Mouse (Mus musculus): ENCODE data around the gene Cdh24. TPM values are rescaled to one million over a fixed set of nuclear protein-coding genes. Genes with fewer than 3 reads are reported as not detected.

Gene Cdh24
- polyA plus RNA-seq, 1 experiment from 2014 or later = 8.0 TPM

GRCm38 (mm10) chr14:54640121-54640520, 1.0 kb downstream of the Cdh24 start:
- peaks cover 64% of the 10 kb centered on the region for H3K36me3 ChIP-seq (ENCODE audit: poor library complexity, severe bottlenecking)
- no peak for ATAC-seq
- no peak overlapping the region for H3K27ac ChIP-seq
- no peaks in the 10 kb centered on the region for H3K27me3 ChIP-seq
- H3K4me3 ChIP-seq = peak overlapping the region; percentile 72
- peak overlapping the region; percentile 93 for H3K9ac ChIP-seq
- 14% methylated on average over 4 of the region's 4 CpGs for WGBS
- peaks cover 31% of the 10 kb centered on the region for H3K4me1 ChIP-seq
- H3K9me3 ChIP-seq (replicated peaks) = no peaks in the 10 kb centered on the region
- H3K4me2 ChIP-seq = peak overlapping the region; percentile 93

DNA sequence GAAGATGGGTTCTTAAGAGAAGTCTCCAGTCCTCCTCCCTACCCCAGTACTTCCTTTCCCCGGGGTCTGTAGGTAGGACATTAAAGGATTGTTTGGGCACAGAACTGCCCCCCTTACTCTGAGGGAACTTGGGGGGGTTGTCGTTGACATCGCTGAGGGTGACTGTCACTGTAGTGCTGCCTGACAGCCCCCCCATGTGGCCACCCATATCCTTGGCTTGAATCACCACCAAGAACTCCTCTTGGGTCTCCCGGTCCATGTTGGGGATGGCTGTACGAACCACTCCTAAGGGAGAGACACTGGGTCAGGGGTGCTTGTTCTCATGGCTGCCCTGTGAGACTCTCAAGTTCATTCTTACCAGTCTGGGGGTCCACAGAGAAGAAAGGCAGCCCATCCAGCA, 3.0 kb downstream of the Cdh24 start:
- H3K27me3 ChIP-seq = no peaks in the 10 kb centered on the region
- no peak overlapping the region for H3K4me2 ChIP-seq
- H3K4me1 ChIP-seq = peaks cover 31% of the 10 kb centered on the region
- WGBS = 81% methylated on average over 5 of the region's 5 CpGs
- ATAC-seq = no peak
- no peaks in the 10 kb centered on the region for H3K9me3 ChIP-seq (replicated peaks)
- peaks cover 61% of the 10 kb centered on the region for H3K36me3 ChIP-seq (ENCODE audit: poor library complexity, severe bottlenecking)
- H3K27ac ChIP-seq = no peak overlapping the region
- no peak overlapping the region for H3K4me3 ChIP-seq
- H3K9ac ChIP-seq = no peak overlapping the region

DNA sequence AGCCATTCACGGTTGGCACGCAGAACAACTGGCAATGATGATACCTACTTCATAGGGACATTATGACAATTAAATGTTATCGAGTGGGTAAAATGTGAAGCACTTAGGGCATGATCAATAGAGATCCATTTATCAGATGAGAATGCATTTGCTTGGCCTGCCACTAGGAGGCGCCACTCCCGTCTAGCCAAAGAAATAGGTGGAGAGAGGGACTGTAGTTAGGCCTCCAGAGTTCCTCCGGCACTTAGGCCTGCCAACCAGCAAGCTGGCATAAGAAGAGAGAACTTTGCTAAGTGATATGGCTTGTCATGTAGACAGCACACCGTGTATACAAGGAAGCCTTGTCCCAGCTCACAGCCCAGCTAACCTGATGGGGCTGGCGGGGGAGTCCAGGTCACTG, 4.2 kb downstream of the Cdh24 start:
- H3K4me3 ChIP-seq = no peak overlapping the region
- no peak overlapping the region for H3K9ac ChIP-seq
- ATAC-seq = no peak
- H3K36me3 ChIP-seq (ENCODE audit: poor library complexity, severe bottlenecking) = peaks cover 62% of the 10 kb centered on the region
- no peak overlapping the region for H3K27ac ChIP-seq
- peaks cover 27% of the 10 kb centered on the region for H3K4me1 ChIP-seq
- no peaks in the 10 kb centered on the region for H3K27me3 ChIP-seq
- WGBS = 51% methylated on average over 8 of the region's 8 CpGs
- no peak overlapping the region for H3K4me2 ChIP-seq
- no peaks in the 10 kb centered on the region for H3K9me3 ChIP-seq (replicated peaks)

DNA sequence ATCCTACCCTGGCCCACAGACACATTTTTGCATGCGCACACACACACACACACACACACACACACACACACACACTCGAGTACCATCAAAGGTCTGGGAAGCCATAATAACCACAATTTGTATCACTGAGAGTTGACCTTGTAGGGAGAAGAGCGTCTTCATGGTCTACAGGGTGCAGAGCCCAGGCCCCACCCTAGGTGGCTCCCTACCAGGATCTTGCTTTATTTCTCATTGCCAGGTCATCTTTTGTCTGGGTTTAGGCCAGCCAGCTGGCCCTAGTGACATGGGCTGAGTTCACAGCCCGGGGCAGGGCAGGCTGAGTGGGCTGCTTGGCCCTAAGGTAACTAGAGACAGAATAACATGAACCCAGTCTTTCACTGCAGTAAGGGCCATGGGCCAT, 7.0 kb downstream of the Cdh24 start:
- H3K9me3 ChIP-seq (replicated peaks) = no peaks in the 10 kb centered on the region
- H3K27ac ChIP-seq = no peak overlapping the region
- WGBS = 90% methylated on average over 4 of the region's 4 CpGs
- ATAC-seq = no peak
- H3K27me3 ChIP-seq = no peaks in the 10 kb centered on the region
- H3K4me2 ChIP-seq = no peak overlapping the region
- no peak overlapping the region for H3K4me3 ChIP-seq
- H3K36me3 ChIP-seq (ENCODE audit: poor library complexity, severe bottlenecking) = peaks cover 86% of the 10 kb centered on the region
- H3K9ac ChIP-seq = no peak overlapping the region
- H3K4me1 ChIP-seq = peaks cover 10% of the 10 kb centered on the region

DNA sequence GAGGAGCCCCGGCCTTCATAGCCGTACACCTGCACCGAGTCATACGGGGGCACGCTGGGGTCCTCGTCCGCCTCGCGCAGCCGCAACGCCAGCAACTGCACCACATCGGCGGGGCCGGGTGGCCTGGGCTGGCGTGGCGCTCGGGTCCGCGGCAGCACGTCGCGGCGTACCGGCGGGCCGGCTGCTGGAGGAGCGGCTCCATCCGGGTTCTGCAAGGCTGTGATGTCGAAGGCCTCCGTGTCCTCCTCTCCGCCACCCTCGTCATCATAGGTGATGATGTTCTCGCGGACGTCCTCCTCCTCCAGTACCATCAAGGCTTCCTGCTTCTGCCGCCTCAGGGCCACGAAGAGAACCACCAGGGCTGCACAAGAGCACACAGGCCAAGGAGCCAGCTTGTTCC, 8.9 kb downstream of the Cdh24 start:
- ATAC-seq = no peak; the same call in 1 of the 2 replicates
- Histone ChIP-seq H3K9ac (no peak overlapping the region), H3K4me2 (no peak overlapping the region), H3K36me3 (ENCODE audit: poor library complexity, severe bottlenecking) (peaks cover 70% of the 10 kb centered on the region), H3K4me1 (no peaks in the 10 kb centered on the region), H3K27me3 (no peaks in the 10 kb centered on the region), H3K4me3 (no peak overlapping the region), H3K27ac (no peak overlapping the region), H3K9me3 (replicated peaks) (no peaks in the 10 kb centered on the region)
- WGBS = 91% methylated on average over 37 of the region's 37 CpGs

DNA sequence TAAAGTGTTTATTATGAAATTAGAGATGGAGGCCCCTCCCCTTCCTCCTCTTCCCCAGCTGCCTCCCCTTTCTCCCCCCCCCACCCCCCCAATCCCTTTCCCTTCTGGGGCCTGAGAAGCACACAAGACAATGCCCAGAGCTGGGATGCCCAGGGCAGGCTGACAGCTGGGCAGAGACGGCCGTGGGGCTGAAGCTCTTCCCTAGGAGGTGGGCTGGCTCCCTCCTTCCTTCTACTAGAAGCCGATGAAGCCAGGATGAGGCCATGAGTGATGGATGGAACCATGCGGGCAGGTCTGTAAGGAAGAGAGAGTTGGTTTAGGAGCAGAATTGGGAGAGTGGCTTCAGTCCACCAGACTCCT, 9.9 kb downstream of the Cdh24 start:
- 68% methylated on average over 4 of the region's 4 CpGs for WGBS
- Histone ChIP-seq H3K27ac (0 out of 2 replicates have a peak overlapping the region, but pooled peaks have one; percentile 31), H3K4me3 (no peak overlapping the region), H3K27me3 (no peaks in the 10 kb centered on the region), H3K4me1 (no peaks in the 10 kb centered on the region), H3K4me2 (no peak overlapping the region), H3K9ac (no peak overlapping the region; the same call in 1 of the 2 replicates), H3K36me3 (ENCODE audit: poor library complexity, severe bottlenecking) (peaks cover 61% of the 10 kb centered on the region), H3K9me3 (replicated peaks) (no peaks in the 10 kb centered on the region)
- no peak for ATAC-seq

DNA sequence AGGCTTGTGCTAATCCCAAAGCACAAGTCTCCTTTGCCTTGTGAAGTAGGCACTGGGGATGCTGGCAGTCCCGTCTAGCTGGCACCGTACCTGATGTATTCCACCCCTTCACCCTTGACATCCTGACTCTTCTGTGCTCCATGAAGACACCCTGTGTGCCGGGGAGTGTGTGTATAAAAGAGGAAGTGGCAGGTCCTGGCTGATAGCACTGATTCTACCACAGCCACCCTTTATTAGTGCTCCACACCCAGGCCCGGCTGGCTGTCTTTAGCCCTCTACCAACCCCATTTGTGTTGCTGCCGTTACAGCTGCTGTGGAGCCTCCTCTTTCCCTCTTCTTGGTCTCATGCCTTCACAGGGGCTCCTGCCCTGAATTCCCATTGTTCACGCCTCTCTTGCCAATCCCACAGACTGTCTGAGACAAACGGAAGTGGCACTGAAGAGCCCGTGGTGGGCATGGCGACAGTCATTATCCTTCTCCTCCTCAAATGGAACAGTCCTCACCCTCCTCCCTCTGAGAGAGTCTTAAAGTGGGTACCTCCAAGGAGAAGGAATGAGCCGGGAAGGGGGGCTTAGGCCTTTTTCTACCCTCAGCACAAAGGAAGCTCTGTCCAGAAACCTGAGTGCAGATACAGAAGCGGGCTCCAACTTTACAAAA, 10.5 kb downstream of the Cdh24 start:
- Histone ChIP-seq H3K4me2 (no peak overlapping the region), H3K27me3 (no peaks in the 10 kb centered on the region), H3K36me3 (ENCODE audit: poor library complexity, severe bottlenecking) (peaks cover 56% of the 10 kb centered on the region), H3K9me3 (replicated peaks) (no peaks in the 10 kb centered on the region), H3K9ac (no peak overlapping the region; the same call in 1 of the 2 replicates), H3K4me3 (no peak overlapping the region), H3K4me1 (no peaks in the 10 kb centered on the region), H3K27ac (peak overlapping the region; percentile 31; the same call in 1 of the 2 replicates)
- 71% methylated on average over 11 of the region's 11 CpGs for WGBS
- ATAC-seq = 0 out of 2 replicates have a peak, but pooled peaks have one; percentile 25

DNA sequence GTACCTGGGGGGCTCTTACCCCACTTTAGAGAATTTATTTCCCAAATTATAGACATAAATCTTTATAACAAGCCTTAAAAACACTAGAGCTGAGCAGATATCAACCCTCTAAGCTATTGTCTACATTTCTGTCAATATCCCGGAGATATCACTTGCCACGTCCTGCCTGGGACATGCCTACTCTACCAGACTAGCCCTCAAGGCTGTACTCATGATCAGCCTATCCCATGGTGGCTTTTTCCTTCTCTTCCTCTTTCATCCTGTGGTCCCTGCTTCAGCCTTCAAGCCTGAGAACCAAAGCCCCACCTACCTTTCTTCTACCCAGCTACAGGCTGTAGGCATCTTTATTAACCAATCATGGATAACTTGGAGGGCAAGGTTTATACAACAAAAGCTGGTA, 11.4 kb downstream of the Cdh24 start:
- Histone ChIP-seq H3K9ac (no peak overlapping the region), H3K36me3 (ENCODE audit: poor library complexity, severe bottlenecking) (peaks cover 50% of the 10 kb centered on the region), H3K9me3 (replicated peaks) (no peaks in the 10 kb centered on the region), H3K4me3 (no peak overlapping the region), H3K27ac (no peak overlapping the region), H3K4me2 (no peak overlapping the region), H3K27me3 (no peaks in the 10 kb centered on the region), H3K4me1 (no peaks in the 10 kb centered on the region)
- ATAC-seq = no peak
- WGBS = 91% methylated on average over 2 of the region's 2 CpGs

- 75% methylated on average over 5 of the region's 5 CpGs for WGBS
- Histone ChIP-seq H3K27ac (no peak overlapping the region), H3K9me3 (replicated peaks) (no peaks in the 10 kb centered on the region), H3K9ac (no peak overlapping the region), H3K27me3 (no peaks in the 10 kb centered on the region), H3K4me2 (no peak overlapping the region), H3K4me3 (no peak overlapping the region), H3K36me3 (ENCODE audit: poor library complexity, severe bottlenecking) (peaks cover 35% of the 10 kb centered on the region), H3K4me1 (no peaks in the 10 kb centered on the region)
- ATAC-seq = no peak
These were observed 13.1 kb downstream of the Cdh24 start for GRCm38 (mm10) chr14:54628103-54628502.

DNA sequence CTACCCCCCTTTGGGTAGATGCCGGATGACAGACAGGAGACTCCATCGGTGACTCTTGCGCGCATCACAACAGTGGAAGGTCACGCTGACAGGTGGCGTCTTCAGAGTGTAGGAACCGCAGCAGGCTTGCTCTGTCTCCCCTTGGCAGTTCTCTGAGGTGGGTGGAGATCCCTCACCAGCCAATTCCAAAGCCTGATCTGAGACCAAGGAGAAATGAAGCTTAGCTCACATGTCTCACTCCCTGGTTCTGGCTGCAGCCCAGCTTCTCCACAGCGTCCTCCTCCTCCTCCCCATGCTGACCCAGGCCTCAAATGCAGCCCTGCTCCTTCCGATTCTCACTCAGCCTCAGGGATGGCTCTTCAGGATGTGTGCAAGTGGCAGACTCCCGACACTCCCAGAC, 16.2 kb downstream of the Cdh24 start:
- ATAC-seq = no peak
- Histone ChIP-seq H3K9ac (no peak overlapping the region; the same call in 1 of the 2 replicates), H3K27ac (no peak overlapping the region), H3K4me3 (no peak overlapping the region), H3K36me3 (ENCODE audit: poor library complexity, severe bottlenecking) (peaks cover 4% of the 10 kb centered on the region; the same call in 1 of the 2 replicates), H3K9me3 (replicated peaks) (no peaks in the 10 kb centered on the region), H3K27me3 (no peaks in the 10 kb centered on the region), H3K4me1 (no peaks in the 10 kb centered on the region), H3K4me2 (no peak overlapping the region)
- WGBS = 76% methylated on average over 10 of the region's 10 CpGs

DNA sequence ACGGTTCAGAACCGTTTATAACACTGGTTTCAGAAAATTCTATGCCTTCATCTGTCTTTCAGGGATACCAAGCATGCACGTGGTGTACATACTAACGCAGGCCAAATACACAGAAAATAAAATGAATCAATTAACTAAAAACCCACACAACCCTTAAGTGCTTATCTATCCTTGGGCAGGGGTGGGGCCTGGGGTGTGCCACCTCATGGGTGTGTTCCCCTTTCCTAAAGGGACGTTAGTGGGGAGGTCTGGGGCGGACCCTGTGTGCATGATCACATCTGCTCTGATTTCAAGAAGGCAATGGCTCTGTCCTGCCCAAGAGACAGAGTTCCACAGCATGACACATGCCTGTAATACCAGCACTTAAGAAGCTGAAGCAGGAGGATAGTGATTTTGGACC, 17.8 kb downstream of the Cdh24 start:
- no peaks in the 10 kb centered on the region for H3K9me3 ChIP-seq (replicated peaks)
- no peaks in the 10 kb centered on the region for H3K4me1 ChIP-seq
- WGBS = 89% methylated on average over 6 of the region's 6 CpGs
- no peak overlapping the region for H3K4me2 ChIP-seq
- no peak overlapping the region for H3K4me3 ChIP-seq
- no peak for ATAC-seq
- no peak overlapping the region for H3K27ac ChIP-seq
- H3K36me3 ChIP-seq (ENCODE audit: poor library complexity, severe bottlenecking) = no peaks in the 10 kb centered on the region
- H3K27me3 ChIP-seq = no peaks in the 10 kb centered on the region
- H3K9ac ChIP-seq = no peak overlapping the region

- 90% methylated on average over 1 of the region's 1 CpGs for WGBS
- Histone ChIP-seq H3K4me3 (no peak within 1 kb of the TSS), H3K4me1 (peaks cover 13% of the 10 kb centered on the region), H3K9ac (no peak within 1 kb of the TSS), H3K4me2 (no peak within 1 kb of the TSS), H3K9me3 (replicated peaks) (no peaks in the 10 kb centered on the region), H3K27me3 (no peaks in the 10 kb centered on the region), H3K27ac (no peak within 1 kb of the TSS), H3K36me3 (ENCODE audit: poor library complexity, severe bottlenecking) (peaks cover 3% of the 10 kb centered on the region)
- ATAC-seq = no peak
These were observed 20.0 kb downstream of the Cdh24 start, which contains the start of gene Psmb11 for GRCm38 (mm10) chr14:54621133-54621532. Psmb11 (plus strand) TSS chr14:54621433.

DNA sequence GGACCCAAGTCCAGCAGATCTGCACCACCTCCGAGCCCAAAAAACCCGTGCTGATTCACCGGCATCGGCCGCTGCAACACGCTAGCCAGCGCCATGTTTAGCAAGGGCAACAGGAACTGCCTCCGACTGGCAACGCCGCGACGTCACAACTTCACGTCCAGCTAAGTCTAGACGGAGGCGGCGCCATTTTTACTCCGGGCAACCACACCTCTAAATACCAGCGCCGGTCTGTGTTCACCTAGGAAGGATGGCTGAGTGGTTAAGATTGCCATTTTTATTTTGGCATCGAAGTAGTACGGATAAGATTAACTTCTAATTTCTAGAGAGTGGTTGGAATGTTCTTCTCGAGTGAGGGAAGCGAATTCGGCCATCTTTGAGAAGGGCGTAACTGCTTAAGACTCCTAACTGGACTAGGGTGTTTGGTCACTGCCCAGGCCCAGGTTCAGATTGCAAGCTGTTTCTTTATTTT, 23.2 kb downstream of the Cdh24 start, which contains the start of gene Psmb5:
Gene Psmb5, minus strand, starts transcription at position 126 of the 469 bp plus-strand sequence.
- under 1% methylated on average over 25 of the region's 25 CpGs for WGBS

More for the DNA sequence above, 23.2 kb downstream of the Cdh24 start, which contains the start of gene Psmb5:
- H3K4me2 ChIP-seq = peak within 1 kb of the TSS; percentile 78
- H3K9ac ChIP-seq = peak within 1 kb of the TSS; percentile 88
- H3K4me3 ChIP-seq = peak within 1 kb of the TSS; percentile 84
- peaks cover 32% of the 10 kb centered on the region for H3K36me3 ChIP-seq (ENCODE audit: poor library complexity, severe bottlenecking)
- H3K27me3 ChIP-seq = no peaks in the 10 kb centered on the region
- peaks cover 19% of the 10 kb centered on the region for H3K4me1 ChIP-seq
- peak within 1 kb of the TSS; percentile 63 for H3K27ac ChIP-seq
- H3K9me3 ChIP-seq (replicated peaks) = no peaks in the 10 kb centered on the region
- peak; percentile 92 for ATAC-seq

All from forebrain, embryonic 13.5 days (tissue).